Comparison of ENCODE assay signal across 22 mouse cellular contexts in the genomic region with DNA sequence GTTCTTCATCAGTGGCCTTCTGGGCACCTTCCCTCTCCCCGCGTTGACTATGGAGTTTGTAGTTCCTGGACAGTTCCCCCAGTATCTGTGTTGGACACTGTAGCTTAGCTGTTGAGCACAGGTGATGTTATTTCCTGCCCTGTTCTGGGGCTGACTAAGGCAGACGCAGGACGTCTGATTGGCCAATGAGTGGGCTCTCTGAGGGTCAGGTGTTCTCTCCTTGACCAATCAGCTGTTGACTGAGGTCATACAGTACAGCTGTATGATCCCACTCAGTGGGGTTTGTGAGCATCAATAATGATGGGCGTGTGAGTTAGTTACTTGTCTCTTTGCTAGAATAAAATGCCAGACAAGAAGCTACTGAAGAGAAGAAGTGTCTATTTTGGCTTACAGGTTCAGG.
"Had no signal": no experiment of that assay in that cellular context is flagged by ENCODE, and none has a peak within 500 bp of the region (broad histone marks: within the 10 kb centered on the region; RNA-seq: fewer than 3 reads in every experiment).

No protein-coding gene starts in this region.

- H3K9me3 ChIP-seq: stomach, embryonic 15.5 days had no signal

- H3K4me1 ChIP-seq: limb, embryonic 12.5 days; limb, embryonic 15.5 days; midbrain, embryonic 12.5 days; neural tube, embryonic 15.5 days; stomach, embryonic 15.5 days had no signal

- DNase-seq: kidney, adult 2 months; kidney, postnatal 25 days; layer of hippocampus, adult 9-11 months; left cerebral cortex, postnatal 4 days; liver, postnatal 0 days; lung, embryonic 14.5 days; right cerebral cortex, adult 18-20 months; right cerebral cortex, postnatal 14 days; right cerebral cortex, postnatal 4 days; thymus, postnatal 25 days had no signal

- H3K9ac ChIP-seq: limb, embryonic 12.5 days; limb, embryonic 15.5 days; liver, embryonic 14.5 days; liver, postnatal 0 days; lung, embryonic 14.5 days; midbrain, embryonic 12.5 days; midbrain, embryonic 15.5 days; neural tube, embryonic 12.5 days; neural tube, embryonic 15.5 days; stomach, embryonic 15.5 days had no signal

- H3K27me3 ChIP-seq: stomach, embryonic 15.5 days had no signal

- H3K27ac ChIP-seq: kidney, postnatal 0 days; layer of hippocampus, adult 2 months; limb, embryonic 12.5 days; limb, embryonic 15.5 days; liver, embryonic 14.5 days; macrophage; midbrain, embryonic 12.5 days; midbrain, embryonic 15.5 days; neural tube, embryonic 12.5 days; neural tube, embryonic 15.5 days; stomach, embryonic 15.5 days had no signal

- H3K4me3 ChIP-seq: layer of hippocampus, adult 2 months; limb, embryonic 12.5 days; limb, embryonic 15.5 days; midbrain, embryonic 12.5 days; midbrain, embryonic 15.5 days; neural tube, embryonic 12.5 days; neural tube, embryonic 15.5 days; stomach, embryonic 15.5 days had no signal

- H3K36me3 ChIP-seq: limb, embryonic 12.5 days; limb, embryonic 15.5 days; midbrain, embryonic 12.5 days; midbrain, embryonic 15.5 days; neural tube, embryonic 12.5 days; neural tube, embryonic 15.5 days; stomach, embryonic 15.5 days had no signal

- H3K4me2 ChIP-seq: limb, embryonic 12.5 days; limb, embryonic 15.5 days; liver, embryonic 11.5 days; lung, embryonic 14.5 days; midbrain, embryonic 12.5 days; midbrain, embryonic 15.5 days; neural tube, embryonic 12.5 days; neural tube, embryonic 15.5 days; stomach, embryonic 15.5 days had no signal
